Mouse (Mus musculus): ENCODE measurements at regions not wholly inside any gene's neighbourhood (a gene's known extent, or its start where the extent isn't known, plus 50 kb on each side); places are given as distances from the start of the nearest gene placed in this dataset.
A peak's percentile ranks its signal among the peaks of the same experiment; 100 is the strongest.

GRCm38 (mm10) chr6:84514623-84515022, 79.1 kb downstream of the Cyp26b1 start:
- Histone ChIP-seq H3K4me1 (ENCODE audit: insufficient read depth, low read depth, low read length) (no peaks in the 10 kb centered on the region), H3K4me3 (ENCODE audit: low read depth, low read length) (no peak overlapping the region), H3K27me3 (replicated peaks; ENCODE audit: insufficient read depth, low read length) (no peaks in the 10 kb centered on the region), H3K4me2 (replicated peaks; ENCODE audit: low read depth, low read length) (no peak overlapping the region), H3K36me3 (ENCODE audit: insufficient read depth, low read length) (no peaks in the 10 kb centered on the region), H3K27ac (ENCODE audit: low read length) (no peak overlapping the region), H3K9ac (replicated peaks; ENCODE audit: low read depth) (no peak overlapping the region), H3K9me3 (ENCODE audit: low read length) (no peaks in the 10 kb centered on the region)
- TF ChIP-seq EP300 (IDR thresholded peaks at IDR 0.05) (no peak), CTCF (IDR thresholded peaks at IDR 0.05) (no peak)
- DNase-seq (ENCODE audit: low spot score): no peak
- WGBS: 17% methylated on average over 3 of the region's 3 CpGs
- ATAC-seq: no peak; the same call in 1 of the 2 replicates

- H3K9me3 ChIP-seq (ENCODE audit: low read length): no peaks in the 10 kb centered on the region
- H3K4me2 ChIP-seq (replicated peaks; ENCODE audit: low read depth, low read length): no peak overlapping the region
- no peak overlapping the region for H3K27ac ChIP-seq (ENCODE audit: low read length)
- no peak overlapping the region for H3K4me3 ChIP-seq (ENCODE audit: low read depth, low read length)
- no peaks in the 10 kb centered on the region for H3K4me1 ChIP-seq (ENCODE audit: insufficient read depth, low read depth, low read length)
- no peak overlapping the region for H3K9ac ChIP-seq (replicated peaks; ENCODE audit: low read depth)
- TF ChIP-seq EP300 (IDR thresholded peaks at IDR 0.05) (no peak), CTCF (IDR thresholded peaks at IDR 0.05) (no peak)
- no peaks in the 10 kb centered on the region for H3K27me3 ChIP-seq (replicated peaks; ENCODE audit: insufficient read depth, low read length)
- WGBS: 82% methylated on average over 3 of the region's 3 CpGs
- H3K36me3 ChIP-seq (ENCODE audit: insufficient read depth, low read length): no peaks in the 10 kb centered on the region
- DNase-seq (ENCODE audit: low spot score) (no peak), ATAC-seq (no peak)
These were observed 85.1 kb downstream of the Cyp26b1 start for GRCm38 (mm10) chr6:84508598-84508997.

DNA sequence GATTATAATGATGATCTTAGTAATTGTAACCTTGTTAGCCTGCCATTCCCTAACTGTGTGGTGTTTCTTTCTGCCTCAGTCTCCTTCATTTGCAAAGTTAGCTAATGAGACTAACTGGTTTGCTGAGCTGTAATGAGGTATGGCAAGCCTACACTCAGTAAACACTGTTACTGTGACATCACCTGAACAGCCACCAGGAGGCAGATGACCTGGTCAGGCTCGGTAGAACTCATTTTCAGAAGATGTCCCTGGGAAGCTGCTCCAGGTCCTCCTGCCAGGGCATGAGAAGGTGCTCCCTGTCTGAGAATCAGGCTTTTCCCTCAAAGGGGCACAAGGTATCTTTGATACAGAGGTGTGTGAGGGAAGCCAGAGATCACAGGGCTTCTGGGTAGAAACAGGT, 87.0 kb downstream of the Cyp26b1 start:
- Histone ChIP-seq H3K9ac (replicated peaks; ENCODE audit: low read depth) (no peak overlapping the region), H3K36me3 (ENCODE audit: insufficient read depth, low read length) (no peaks in the 10 kb centered on the region), H3K4me3 (ENCODE audit: low read depth, low read length) (no peak overlapping the region), H3K4me2 (replicated peaks; ENCODE audit: low read depth, low read length) (no peak overlapping the region), H3K9me3 (ENCODE audit: low read length) (no peaks in the 10 kb centered on the region), H3K27me3 (replicated peaks; ENCODE audit: insufficient read depth, low read length) (no peaks in the 10 kb centered on the region), H3K27ac (ENCODE audit: low read length) (no peak overlapping the region), H3K4me1 (ENCODE audit: insufficient read depth, low read depth, low read length) (no peaks in the 10 kb centered on the region)
- ATAC-seq: no peak
- WGBS: 22% methylated on average over 1 of the region's 1 CpGs
- no peak for DNase-seq (ENCODE audit: low spot score)
- TF ChIP-seq CTCF (IDR thresholded peaks at IDR 0.05): peak; percentile 60
- no peak for TF ChIP-seq EP300 (IDR thresholded peaks at IDR 0.05)

DNA sequence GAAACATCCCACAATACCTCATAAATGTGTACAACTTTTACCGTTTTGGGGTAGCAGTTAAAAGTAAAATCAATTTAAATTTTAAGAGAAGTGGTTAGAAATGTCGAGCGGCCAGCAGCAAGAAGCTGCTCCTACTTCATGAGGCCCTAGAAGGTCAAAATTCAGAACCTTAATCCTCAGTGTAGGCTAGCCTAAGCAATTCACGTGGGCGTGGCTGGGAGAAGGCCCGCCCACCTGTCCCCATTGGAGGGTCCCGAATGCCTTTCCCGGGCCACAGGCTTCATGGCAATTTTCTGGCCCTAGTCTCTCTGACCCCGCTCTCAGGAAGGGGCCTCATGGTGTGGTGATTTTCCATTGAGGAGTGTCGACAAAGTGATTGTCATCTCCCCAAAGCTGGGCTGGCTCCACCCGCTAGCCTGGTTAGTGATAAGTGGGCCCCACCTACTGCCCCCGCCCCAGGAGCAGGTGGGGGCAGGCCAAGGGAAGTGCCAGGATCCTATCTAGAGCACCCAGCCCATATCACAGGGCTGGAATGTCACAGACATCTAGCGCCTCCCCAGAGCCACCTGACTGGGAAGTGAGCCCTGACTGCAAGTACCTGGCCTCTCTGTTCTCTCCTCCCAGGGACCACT, 93.3 kb downstream of the Cyp26b1 start:
- Histone ChIP-seq H3K4me1 (ENCODE audit: insufficient read depth, low read depth, low read length) (no peaks in the 10 kb centered on the region), H3K4me2 (replicated peaks; ENCODE audit: low read depth, low read length) (no peak overlapping the region), H3K27me3 (replicated peaks; ENCODE audit: insufficient read depth, low read length) (no peaks in the 10 kb centered on the region), H3K9ac (replicated peaks; ENCODE audit: low read depth) (no peak overlapping the region), H3K9me3 (ENCODE audit: low read length) (no peaks in the 10 kb centered on the region), H3K27ac (ENCODE audit: low read length) (no peak overlapping the region), H3K36me3 (ENCODE audit: insufficient read depth, low read length) (no peaks in the 10 kb centered on the region), H3K4me3 (ENCODE audit: low read depth, low read length) (no peak overlapping the region)
- ATAC-seq (no peak), DNase-seq (ENCODE audit: low spot score) (no peak)
- WGBS: 34% methylated on average over 13 of the region's 13 CpGs
- TF ChIP-seq CTCF (IDR thresholded peaks at IDR 0.05) (no peak), EP300 (IDR thresholded peaks at IDR 0.05) (no peak)

GRCm38 (mm10) chr6:84498076-84498475, 95.6 kb downstream of the Cyp26b1 start:
- no peaks in the 10 kb centered on the region for H3K36me3 ChIP-seq (ENCODE audit: insufficient read depth, low read length)
- no peak overlapping the region for H3K27ac ChIP-seq (ENCODE audit: low read length)
- no peak for DNase-seq (ENCODE audit: low spot score)
- H3K9me3 ChIP-seq (ENCODE audit: low read length): no peaks in the 10 kb centered on the region
- 52% methylated on average over 9 of the region's 9 CpGs for WGBS
- H3K9ac ChIP-seq (replicated peaks; ENCODE audit: low read depth): no peak overlapping the region
- TF ChIP-seq CTCF (IDR thresholded peaks at IDR 0.05) (no peak), EP300 (IDR thresholded peaks at IDR 0.05) (no peak)
- H3K4me3 ChIP-seq (ENCODE audit: low read depth, low read length): no peak overlapping the region
- no peaks in the 10 kb centered on the region for H3K4me1 ChIP-seq (ENCODE audit: insufficient read depth, low read depth, low read length)
- H3K4me2 ChIP-seq (replicated peaks; ENCODE audit: low read depth, low read length): no peak overlapping the region
- no peaks in the 10 kb centered on the region for H3K27me3 ChIP-seq (replicated peaks; ENCODE audit: insufficient read depth, low read length)
- no peak for ATAC-seq

DNA sequence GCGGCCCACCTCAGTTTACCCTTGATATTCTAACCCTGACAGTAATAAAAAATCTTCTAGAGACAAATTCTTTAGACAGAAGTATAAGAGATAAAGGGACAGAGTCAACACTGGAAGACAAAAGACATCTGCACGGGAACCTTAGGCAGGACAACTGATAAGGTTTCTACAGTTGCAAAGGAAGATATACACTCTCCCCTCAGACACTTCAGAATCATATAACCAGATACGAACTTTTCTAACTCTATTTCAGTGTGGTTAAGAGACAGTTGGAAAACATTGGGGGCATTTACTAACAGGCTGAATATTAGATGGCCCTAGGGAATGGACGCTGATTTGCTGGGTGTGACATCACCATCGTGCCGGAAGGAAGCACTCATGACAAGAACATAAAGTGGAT, 100.0 kb downstream of the Cyp26b1 start:
- Histone ChIP-seq H3K4me3 (ENCODE audit: low read depth, low read length) (no peak overlapping the region), H3K9me3 (ENCODE audit: low read length) (no peaks in the 10 kb centered on the region), H3K4me1 (ENCODE audit: insufficient read depth, low read depth, low read length) (no peaks in the 10 kb centered on the region), H3K36me3 (ENCODE audit: insufficient read depth, low read length) (no peaks in the 10 kb centered on the region), H3K4me2 (replicated peaks; ENCODE audit: low read depth, low read length) (no peak overlapping the region), H3K27ac (ENCODE audit: low read length) (no peak overlapping the region), H3K27me3 (replicated peaks; ENCODE audit: insufficient read depth, low read length) (no peaks in the 10 kb centered on the region), H3K9ac (replicated peaks; ENCODE audit: low read depth) (no peak overlapping the region)
- no peak for ATAC-seq
- WGBS: 58% methylated on average over 6 of the region's 6 CpGs
- TF ChIP-seq CTCF (IDR thresholded peaks at IDR 0.05): no peak
- no peak for TF ChIP-seq EP300 (IDR thresholded peaks at IDR 0.05)
- DNase-seq (ENCODE audit: low spot score): no peak

GRCm38 (mm10) chr6:84493169-84493568, 100.5 kb downstream of the Cyp26b1 start:
- Histone ChIP-seq H3K4me3 (ENCODE audit: low read depth, low read length) (no peak overlapping the region), H3K4me2 (replicated peaks; ENCODE audit: low read depth, low read length) (no peak overlapping the region), H3K4me1 (ENCODE audit: insufficient read depth, low read depth, low read length) (no peaks in the 10 kb centered on the region), H3K36me3 (ENCODE audit: insufficient read depth, low read length) (no peaks in the 10 kb centered on the region), H3K27me3 (replicated peaks; ENCODE audit: insufficient read depth, low read length) (no peaks in the 10 kb centered on the region), H3K9ac (replicated peaks; ENCODE audit: low read depth) (no peak overlapping the region), H3K27ac (ENCODE audit: low read length) (no peak overlapping the region), H3K9me3 (ENCODE audit: low read length) (no peaks in the 10 kb centered on the region)
- WGBS: 35% methylated on average over 8 of the region's 8 CpGs
- TF ChIP-seq CTCF (IDR thresholded peaks at IDR 0.05) (no peak), EP300 (IDR thresholded peaks at IDR 0.05) (no peak)
- ATAC-seq (0 out of 2 replicates have a peak, but pooled peaks have one; percentile 8), DNase-seq (ENCODE audit: low spot score) (peak; percentile 41)

Data from lung, postnatal 0 days (tissue).